Mouse (Mus musculus) MEL (cell line): ENCODE results near the gene Klhl21.

Experiments used
- CTCF ChIP-seq, 3 experiments: IDR thresholded peaks in 2 of 3; conservative IDR thresholded peaks in 1 of 3; 2 replicates each; pipeline ENCODE4 v1.5.1; 2011 to 2012; ENCODE audit warnings: low read length in 3 of 3, low read depth in 2 of 3, mild to moderate bottlenecking in 2 of 3, improper control_type of control experiment in 1 of 3, inconsistent platforms in 1 of 3, mixed read lengths in 1 of 3, moderate library complexity in 1 of 3; ENCODE audit not compliant: control insufficient read depth in 1 of 3, insufficient read depth in 1 of 3, poor library complexity in 1 of 3, severe bottlenecking in 1 of 3
- EP300 ChIP-seq, 2 experiments: IDR thresholded peaks; 2 replicates each; pipeline ENCODE4 v1.6.1; 2011; ENCODE audit warnings: improper control_type of control experiment in 2 of 2, low read length in 2 of 2, low read depth in 1 of 2, mild to moderate bottlenecking in 1 of 2
- ETS1 ChIP-seq: IDR thresholded peaks from 2 replicates; pipeline ENCODE4 v1.6.1; 2012; ENCODE audit warnings: low read depth, mild to moderate bottlenecking, inconsistent platforms, low read length, improper control_type of control experiment, moderate library complexity
- GABPA ChIP-seq: IDR thresholded peaks from 2 replicates; pipeline ENCODE4 v1.6.1; 2012; ENCODE audit warnings: low read depth, mild to moderate bottlenecking, inconsistent platforms, low read length, improper control_type of control experiment, moderate library complexity
- KAT2A ChIP-seq: conservative IDR thresholded peaks from 2 replicates; pipeline ENCODE4 v1.6.1; 2012; ENCODE audit warnings: low read depth, low read length, improper control_type of control experiment, inconsistent platforms
- POLR2A ChIP-seq, 2 experiments: IDR thresholded peaks; 2 replicates each; pipeline ENCODE4 v1.6.1; 2011 to 2012; ENCODE audit warnings: low read length in 2 of 2, mild to moderate bottlenecking in 2 of 2, control low read depth in 1 of 2, improper control_type of control experiment in 1 of 2, low read depth in 1 of 2, moderate library complexity in 1 of 2; ENCODE audit not compliant: control insufficient read depth in 1 of 2, insufficient read depth in 1 of 2, poor library complexity in 1 of 2
- SIN3A ChIP-seq: IDR thresholded peaks from 2 replicates; pipeline ENCODE4 v1.6.1; 2012; ENCODE audit warnings: low read length, improper control_type of control experiment, inconsistent platforms
- TCF12 ChIP-seq: IDR thresholded peaks from 2 replicates; pipeline ENCODE4 v1.6.1; 2014; ENCODE audit warnings: low read depth, mild to moderate bottlenecking, inconsistent platforms, low read length, improper control_type of control experiment, moderate library complexity
- ZMIZ1 ChIP-seq: IDR thresholded peaks from 2 replicates; pipeline ENCODE4 v1.6.1; 2012; ENCODE audit warnings: low read depth, mild to moderate bottlenecking, inconsistent platforms, low read length, improper control_type of control experiment, moderate library complexity

DNA sequence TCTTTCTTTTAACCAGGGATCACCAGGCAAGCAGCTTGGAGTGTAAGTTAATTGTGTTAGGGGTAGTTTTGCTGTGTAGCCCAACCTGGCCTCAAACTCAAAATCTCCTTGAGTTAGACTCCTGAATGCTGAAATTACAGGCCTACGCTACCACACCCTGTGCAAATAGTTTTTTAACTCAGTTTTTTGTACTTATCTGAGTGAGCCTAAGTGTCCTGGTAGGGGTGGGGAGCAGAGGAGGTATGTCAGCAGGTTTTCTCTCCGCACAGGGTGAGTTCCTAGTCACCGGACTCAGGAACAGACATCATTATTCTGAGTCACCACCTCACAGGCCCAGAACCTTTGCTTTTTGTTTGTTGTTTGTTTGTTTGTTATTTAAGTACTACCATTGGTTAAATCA, 6.5 kb upstream of the Klhl21 start:
- TF ChIP-seq EP300 (IDR thresholded peaks at IDR 0.05; ENCODE audit: low read depth in 1 of 2, low read length in 2 of 2) (no peak), POLR2A (IDR thresholded peaks at IDR 0.05; ENCODE audit: control insufficient read depth in 1 of 2, insufficient read depth in 1 of 2, low read depth in 1 of 2, low read length in 2 of 2, poor library complexity in 1 of 2) (no peak), ZMIZ1 (no peak), ETS1 (no peak), KAT2A (no peak), CTCF (IDR thresholded peaks at IDR 0.05 in 2 of 3, conservative IDR thresholded peaks at IDR 0.05 in 1 of 3; ENCODE audit: control insufficient read depth in 1 of 3, insufficient read depth in 1 of 3, low read depth in 2 of 3, low read length in 3 of 3, poor library complexity in 1 of 3, severe bottlenecking in 1 of 3) (no peak), SIN3A (no peak), GABPA (no peak), TCF12 (no peak)
